14 mouse cellular contexts compared by ENCODE assay signal in genomic region chr1:74754175-74754785, GRCm38 (mm10). TPM values are rescaled to one million over a fixed set of nuclear protein-coding genes. Genes with fewer than 3 reads are reported as not detected.
A peak's percentile ranks its signal among the peaks of the same experiment; 100 is the strongest.
DNase-seq lines count a peak whose midpoint lies in the region; ATAC-seq and TF ChIP-seq lines count a peak whose summit lies in the region.
"Had no signal": no experiment of that assay in that cellular context is flagged by ENCODE, and none has a peak within 500 bp of the region (broad histone marks: within the 10 kb centered on the region; RNA-seq: fewer than 3 reads in every experiment).

No protein-coding gene starts in this region.

- no peak for DNase-seq in limb, embryonic 11.5 days (ENCODE audit: low spot score)
- DNase-seq in limb, embryonic 10.5 days (ENCODE audit: low spot score): no peak
- peak; percentile 51 for DNase-seq in thymus, postnatal 4 days
- no peak for DNase-seq in lung, postnatal 4 days
- no peak for DNase-seq in frontal cortex, postnatal 10 days (ENCODE audit: low spot score in 2 of 2)
- DNase-seq: cerebellum, postnatal 25 days; lung, postnatal 10 days had no signal

- ATAC-seq in limb, embryonic 11.5 days (ENCODE audit: insufficient number of reproducible peaks, low FRiP score, low TSS enrichment, low read depth): peak; percentile 44; the same call in 1 of the 2 replicates
- peak; percentile 93 for ATAC-seq in intestine, postnatal 0 days
- peak; percentile 71 for ATAC-seq in stomach, embryonic 14.5 days (ENCODE audit: insufficient number of reproducible peaks, insufficient read depth, low FRiP score, low read depth)
- no peak for ATAC-seq in heart, embryonic 11.5 days (replicated peaks; ENCODE audit: insufficient number of reproducible peaks, low FRiP score, low TSS enrichment)
- ATAC-seq: Patski had no signal

- no peak for TF ChIP-seq CTCF in intestine, postnatal 0 days (IDR thresholded peaks at IDR 0.05; ENCODE audit: low read depth)

- H3K27me3 ChIP-seq in limb, embryonic 11.5 days (ENCODE audit: control insufficient read depth, insufficient read depth, low read length): no peaks in the 10 kb centered on the region
- H3K27me3 ChIP-seq in limb, embryonic 10.5 days (ENCODE audit: low read depth, poor library complexity, severe bottlenecking): peaks cover 8% of the 10 kb centered on the region
- H3K27me3 ChIP-seq in intestine, postnatal 0 days (replicated peaks; ENCODE audit: control insufficient read depth, insufficient read depth, low read length): 0 out of 2 replicates have a peak, but pooled peaks cover under 1% of the 10 kb centered on the region
- no peaks in the 10 kb centered on the region for H3K27me3 ChIP-seq in stomach, embryonic 14.5 days (ENCODE audit: control insufficient read depth, insufficient read depth, low read length)
- no peaks in the 10 kb centered on the region for H3K27me3 ChIP-seq in heart, embryonic 11.5 days (ENCODE audit: control insufficient read depth, insufficient read depth, low read length)
- H3K27me3 ChIP-seq: Patski had no signal

- no peaks in the 10 kb centered on the region for H3K9me3 ChIP-seq in limb, embryonic 11.5 days (ENCODE audit: control insufficient read depth, low read length)
- H3K9me3 ChIP-seq in limb, embryonic 10.5 days (replicated peaks): no peaks in the 10 kb centered on the region
- no peaks in the 10 kb centered on the region for H3K9me3 ChIP-seq in intestine, postnatal 0 days (ENCODE audit: control insufficient read depth)
- H3K9me3 ChIP-seq in stomach, embryonic 14.5 days (ENCODE audit: control insufficient read depth, low read depth, low read length): no peaks in the 10 kb centered on the region
- no peaks in the 10 kb centered on the region for H3K9me3 ChIP-seq in heart, embryonic 11.5 days (replicated peaks; ENCODE audit: control insufficient read depth, low read length)
- H3K9me3 ChIP-seq: midbrain, embryonic 12.5 days had no signal

- no peak overlapping the region for H3K27ac ChIP-seq in limb, embryonic 11.5 days (replicated peaks; ENCODE audit: low read depth, low read length)
- H3K27ac ChIP-seq in limb, embryonic 10.5 days: no peak overlapping the region
- H3K27ac ChIP-seq in intestine, postnatal 0 days (ENCODE audit: low read depth, low read length): no peak overlapping the region
- H3K27ac ChIP-seq in stomach, embryonic 14.5 days (ENCODE audit: low read length): no peak overlapping the region
- no peak overlapping the region for H3K27ac ChIP-seq in heart, embryonic 11.5 days (ENCODE audit: low read depth, low read length)
- H3K27ac ChIP-seq: left cerebral cortex, adult 2 months; midbrain, embryonic 12.5 days had no signal

- no peaks in the 10 kb centered on the region for H3K36me3 ChIP-seq in limb, embryonic 11.5 days (ENCODE audit: control insufficient read depth, insufficient read depth, low read length)
- no peaks in the 10 kb centered on the region for H3K36me3 ChIP-seq in limb, embryonic 10.5 days
- H3K36me3 ChIP-seq in intestine, postnatal 0 days (ENCODE audit: control insufficient read depth, insufficient read depth): no peaks in the 10 kb centered on the region
- H3K36me3 ChIP-seq in stomach, embryonic 14.5 days (ENCODE audit: control insufficient read depth, insufficient read depth, low read length): no peaks in the 10 kb centered on the region
- H3K36me3 ChIP-seq in heart, embryonic 11.5 days (ENCODE audit: control insufficient read depth, insufficient read depth, low read length): no peaks in the 10 kb centered on the region
- H3K36me3 ChIP-seq: midbrain, embryonic 12.5 days had no signal

- no peaks in the 10 kb centered on the region for H3K4me1 ChIP-seq in limb, embryonic 11.5 days (ENCODE audit: control insufficient read depth, insufficient read depth, low read length)
- H3K4me1 ChIP-seq in limb, embryonic 10.5 days: peaks cover 15% of the 10 kb centered on the region
- H3K4me1 ChIP-seq in intestine, postnatal 0 days (replicated peaks; ENCODE audit: control insufficient read depth, insufficient read depth, low read length): no peaks in the 10 kb centered on the region; the same call in 1 of the 2 replicates
- H3K4me1 ChIP-seq in stomach, embryonic 14.5 days (ENCODE audit: control insufficient read depth, insufficient read depth, low read length): no peaks in the 10 kb centered on the region
- peaks cover 5% of the 10 kb centered on the region for H3K4me1 ChIP-seq in heart, embryonic 11.5 days (ENCODE audit: control insufficient read depth, insufficient read depth, low read length)
- H3K4me1 ChIP-seq: midbrain, embryonic 12.5 days had no signal

- H3K4me2 ChIP-seq in limb, embryonic 11.5 days (ENCODE audit: low read depth, severe bottlenecking): no peak overlapping the region
- H3K4me2 ChIP-seq in intestine, postnatal 0 days (replicated peaks; ENCODE audit: low read depth): no peak overlapping the region
- H3K4me2 ChIP-seq in stomach, embryonic 14.5 days (replicated peaks; ENCODE audit: low read depth, low read length): no peak overlapping the region
- H3K4me2 ChIP-seq in heart, embryonic 11.5 days: no peak overlapping the region
- H3K4me2 ChIP-seq: midbrain, embryonic 12.5 days had no signal

- H3K4me3 ChIP-seq in limb, embryonic 11.5 days (ENCODE audit: low read depth, low read length): no peak overlapping the region
- H3K4me3 ChIP-seq in limb, embryonic 10.5 days: no peak overlapping the region
- no peak overlapping the region for H3K4me3 ChIP-seq in intestine, postnatal 0 days (ENCODE audit: low read depth, low read length)
- no peak overlapping the region for H3K4me3 ChIP-seq in stomach, embryonic 14.5 days (ENCODE audit: low read depth, low read length)
- no peak overlapping the region for H3K4me3 ChIP-seq in heart, embryonic 11.5 days (ENCODE audit: low read depth, low read length)
- H3K4me3 ChIP-seq: left cerebral cortex, adult 2 months; midbrain, embryonic 12.5 days had no signal

- no peak overlapping the region for H3K9ac ChIP-seq in limb, embryonic 11.5 days (ENCODE audit: low read length)
- no peak overlapping the region for H3K9ac ChIP-seq in intestine, postnatal 0 days (ENCODE audit: low read depth, low read length)
- no peak overlapping the region for H3K9ac ChIP-seq in stomach, embryonic 14.5 days (replicated peaks; ENCODE audit: low read depth, low read length)
- no peak overlapping the region for H3K9ac ChIP-seq in heart, embryonic 11.5 days (ENCODE audit: low read depth, low read length)
- H3K9ac ChIP-seq: midbrain, embryonic 12.5 days had no signal

- WGBS in limb, embryonic 11.5 days: 51% methylated on average over 5 of the region's 5 CpGs
- 62% methylated on average over 5 of the region's 5 CpGs for WGBS in limb, embryonic 10.5 days
- WGBS in intestine, postnatal 0 days: 42% methylated on average over 5 of the region's 5 CpGs
- 57% methylated on average over 5 of the region's 5 CpGs for WGBS in stomach, embryonic 14.5 days
- WGBS in heart, embryonic 11.5 days (ENCODE audit: insufficient replicate concordance): 74% methylated on average over 5 of the region's 5 CpGs

RNA-seq across cellular contexts. Expression of gene Prkag3, which starts 5.3 kb away (rescaled TPM):
- not detected in 2 replicates for polyA plus RNA-seq in limb, embryonic 11.5 days (2014; fragmentation: Nextera tagmentation; extraction: Ambion mirVana)
- polyA plus RNA-seq in limb, embryonic 10.5 days (2016; fragmentation: Nextera tagmentation; extraction: Ambion mirVana): 0.16 and 0.29 TPM in 2 replicates
- polyA plus RNA-seq in intestine, postnatal 0 days (2015; fragmentation: Nextera tagmentation; extraction: Ambion mirVana): 0.08 and 0.09 TPM in 2 replicates
- 0.12 and 0.21 TPM in 2 replicates for polyA plus RNA-seq in stomach, embryonic 14.5 days (2014; fragmentation: Nextera tagmentation; extraction: Ambion mirVana)
- 5.5 and 5.7 TPM in 2 replicates for polyA plus RNA-seq in heart, embryonic 11.5 days (2014; fragmentation: Nextera tagmentation; extraction: Ambion mirVana)
- polyA plus RNA-seq: liver, adult 2 months; midbrain, embryonic 12.5 days; Patski had no signal

RNA-seq across cellular contexts. Expression of gene Wnt6, which starts 17.4 kb away (rescaled TPM):
- 21.2 and 27.4 TPM in 2 replicates for polyA plus RNA-seq in limb, embryonic 11.5 days (2014; fragmentation: Nextera tagmentation; extraction: Ambion mirVana)
- 30.1 and 34.2 TPM in 2 replicates for polyA plus RNA-seq in limb, embryonic 10.5 days (2016; fragmentation: Nextera tagmentation; extraction: Ambion mirVana)
- 0.33 and 0.66 TPM in 2 replicates for polyA plus RNA-seq in intestine, postnatal 0 days (2015; fragmentation: Nextera tagmentation; extraction: Ambion mirVana)
- 0.97 and 1.9 TPM in 2 replicates for polyA plus RNA-seq in stomach, embryonic 14.5 days (2014; fragmentation: Nextera tagmentation; extraction: Ambion mirVana)
- polyA plus RNA-seq in heart, embryonic 11.5 days (2014; fragmentation: Nextera tagmentation; extraction: Ambion mirVana): 0.46 and 0.68 TPM in 2 replicates
- polyA plus RNA-seq: Patski had no signal

RNA-seq across cellular contexts. Expression of gene Wnt10a, which starts 37.0 kb away (rescaled TPM):
- polyA plus RNA-seq in limb, embryonic 11.5 days (2014; fragmentation: Nextera tagmentation; extraction: Ambion mirVana): 1.4 and 1.6 TPM in 2 replicates
- polyA plus RNA-seq in limb, embryonic 10.5 days (2016; fragmentation: Nextera tagmentation; extraction: Ambion mirVana): 1.3 and 1.6 TPM in 2 replicates
- not detected in 2 replicates for polyA plus RNA-seq in intestine, postnatal 0 days (2015; fragmentation: Nextera tagmentation; extraction: Ambion mirVana)
- 2.0 and 3.1 TPM in 2 replicates for polyA plus RNA-seq in stomach, embryonic 14.5 days (2014; fragmentation: Nextera tagmentation; extraction: Ambion mirVana)
- polyA plus RNA-seq in heart, embryonic 11.5 days (2014; fragmentation: Nextera tagmentation; extraction: Ambion mirVana): not detected in 2 replicates
- polyA plus RNA-seq: liver, adult 2 months; Patski had no signal

RNA-seq across cellular contexts. Expression of gene Cyp27a1, which starts 40.9 kb away (rescaled TPM):
- 16.0 and 19.8 TPM in 2 replicates for polyA plus RNA-seq in limb, embryonic 11.5 days (2014; fragmentation: Nextera tagmentation; extraction: Ambion mirVana)
- 22.8 and 25.5 TPM in 2 replicates for polyA plus RNA-seq in limb, embryonic 10.5 days (2016; fragmentation: Nextera tagmentation; extraction: Ambion mirVana)
- polyA plus RNA-seq in intestine, postnatal 0 days (2015; fragmentation: Nextera tagmentation; extraction: Ambion mirVana): 4.6 and 6.3 TPM in 2 replicates
- polyA plus RNA-seq in stomach, embryonic 14.5 days (2014; fragmentation: Nextera tagmentation; extraction: Ambion mirVana): 7.1 and 10.6 TPM in 2 replicates
- 14.3 and 15.2 TPM in 2 replicates for polyA plus RNA-seq in heart, embryonic 11.5 days (2014; fragmentation: Nextera tagmentation; extraction: Ambion mirVana)
- polyA plus RNA-seq: Patski had no signal
